Mouse (Mus musculus) spleen, postnatal 36 days (tissue): ENCODE results near the gene Apom.

Experiments used
- DNase-seq, 2 experiments: peaks; one replicate each; pipeline ENCODE4 v3.0.0; 2022; ENCODE audit warnings: low spot score in 2 of 2, mixed read lengths in 1 of 2

Gene Apom

DNA sequence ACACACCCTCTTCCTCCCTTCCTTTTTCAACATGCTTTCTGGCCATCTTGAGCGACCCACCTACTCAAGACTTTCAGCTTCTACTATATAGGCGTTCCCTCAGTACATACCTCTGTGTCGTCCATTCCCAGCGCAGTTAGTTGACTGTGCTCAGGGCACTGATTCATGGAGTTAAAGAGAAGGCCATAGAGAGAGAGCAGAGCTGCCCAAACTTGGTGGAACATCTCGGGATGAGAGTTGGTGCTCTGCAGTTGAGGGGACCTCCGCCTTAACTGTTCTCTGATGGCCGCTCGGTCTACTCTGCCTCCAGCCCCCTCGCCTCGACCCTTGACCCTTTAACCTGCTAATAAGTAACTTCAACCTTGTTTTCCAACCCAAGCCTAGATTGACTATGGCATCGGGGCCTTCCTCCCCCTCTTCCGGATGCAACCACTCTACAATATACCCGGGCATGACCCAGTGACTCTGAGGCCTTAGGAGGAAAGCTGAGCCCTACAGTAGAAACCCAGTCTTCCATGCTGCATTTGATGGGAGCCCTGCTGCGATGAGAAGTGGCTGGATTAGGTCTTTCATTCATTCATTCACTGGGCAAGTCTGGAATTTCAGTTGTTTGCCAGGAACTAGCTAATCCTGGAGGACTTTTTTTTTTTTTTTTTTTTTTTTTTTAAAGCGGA is at the start of gene Apom:
Gene Apom, minus strand, starts transcription at position 551 of the 674 bp plus-strand sequence.
- no peak for DNase-seq

DNA sequence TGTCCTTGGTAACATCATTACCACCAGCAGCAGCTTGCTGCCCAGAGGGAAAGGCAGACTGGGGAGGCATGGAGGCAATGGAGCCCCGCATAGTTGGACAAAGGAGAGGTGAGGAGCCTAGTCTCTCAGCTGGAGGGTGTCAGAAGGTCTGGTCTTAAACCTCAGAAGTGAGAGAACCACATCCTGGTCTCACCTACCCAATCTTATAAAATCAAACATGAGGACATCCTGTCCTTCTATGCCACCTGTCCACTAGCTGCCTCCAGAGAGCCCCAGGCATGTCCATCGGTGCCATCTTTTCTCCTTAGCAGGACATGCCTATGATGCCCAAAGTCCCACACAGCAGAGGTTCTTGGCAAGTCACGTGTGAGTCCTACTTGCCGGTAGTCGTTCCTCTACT is 48.2 kb upstream of the Apom start:
- no peak for DNase-seq

- DNase-seq, result peak; percentile 74 to 77
Observed at GRCm38 (mm10) chr17:35178528-35178927, 46.7 kb upstream of the Apom start.

DNA sequence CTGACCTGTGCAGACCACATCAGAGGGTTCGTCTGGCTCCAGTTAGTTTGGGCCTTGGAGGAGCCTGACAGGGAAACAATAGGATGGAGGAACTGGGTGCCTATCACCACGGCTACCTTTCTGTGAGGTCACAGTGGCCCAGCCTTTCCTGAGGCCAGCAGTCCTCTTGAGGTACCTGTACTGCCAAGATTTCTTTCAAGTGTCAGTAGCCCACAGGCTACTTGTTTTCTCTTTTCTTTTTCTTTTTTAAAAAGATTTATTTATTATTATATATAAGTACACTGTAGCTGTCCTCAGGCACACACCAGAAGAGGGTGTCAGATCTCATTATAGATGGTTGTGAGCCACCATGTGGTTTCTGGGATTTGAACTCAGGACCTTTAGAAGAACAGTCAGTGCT is 44.1 kb upstream of the Apom start, which contains the start of gene Aif1:
Gene Aif1, minus strand, starts transcription at position 101 of the 400 bp plus-strand sequence.
- DNase-seq, result no peak

GRCm38 (mm10) chr17:35175382-35175781 is 43.5 kb upstream of the Apom start:
- peak; percentile 62 to 68 for DNase-seq

DNA sequence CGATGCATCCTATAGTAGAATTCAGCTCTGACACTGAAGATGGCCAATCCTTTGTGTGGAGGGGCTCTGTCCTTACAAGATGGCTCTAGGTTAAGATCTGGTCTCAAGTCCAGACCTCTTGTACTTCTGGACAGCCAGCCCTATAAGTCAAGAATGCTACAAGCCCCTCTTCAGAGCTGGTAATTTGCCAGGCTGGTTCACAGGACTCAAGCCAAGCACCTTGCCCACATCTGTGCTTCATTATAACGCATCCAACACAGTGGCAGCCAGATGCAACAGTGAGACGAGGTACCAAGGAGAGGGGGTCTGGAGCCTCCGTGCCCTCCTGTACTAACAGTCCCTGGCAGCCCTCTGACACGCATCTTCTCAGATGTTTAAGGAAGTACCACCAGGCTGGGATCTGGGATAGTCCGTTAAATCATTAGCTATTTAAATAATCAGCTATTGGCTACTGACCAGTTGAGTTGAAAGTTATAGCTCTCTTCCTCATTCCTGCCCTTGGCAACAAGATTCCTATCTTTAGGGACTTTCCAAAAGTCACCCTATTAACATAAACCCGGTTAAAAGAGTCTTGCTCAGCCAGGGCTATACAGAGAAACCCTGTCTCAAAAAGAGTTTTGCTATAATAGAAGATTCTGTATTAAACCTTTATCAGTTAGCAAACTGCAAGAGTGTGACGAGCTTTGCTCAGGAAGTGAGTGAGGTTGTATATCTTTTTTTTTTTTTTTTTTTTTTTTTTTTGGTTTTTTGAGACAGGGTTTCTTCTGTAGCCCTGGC is 42.5 kb upstream of the Apom start:
- no peak for DNase-seq

DNA sequence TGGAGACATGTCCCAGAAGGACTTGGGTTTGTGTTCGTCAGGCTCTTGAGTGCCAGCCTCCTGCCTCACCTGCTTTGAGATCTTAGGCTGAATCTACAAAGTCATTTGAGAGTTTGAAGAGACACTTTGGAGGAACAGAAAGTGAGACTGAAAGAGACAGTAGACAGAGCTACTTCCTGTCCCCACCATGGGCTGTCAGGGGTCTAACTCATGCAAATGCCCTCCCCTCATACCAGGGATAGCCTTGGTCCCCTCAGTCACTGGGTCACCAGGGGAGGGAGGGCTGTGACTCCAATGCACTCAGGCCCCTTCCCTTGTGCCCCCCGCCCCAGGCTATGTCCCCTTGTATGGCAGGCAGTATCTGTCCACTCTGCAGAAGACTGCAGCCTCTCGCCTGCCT is 41.5 kb upstream of the Apom start:
- peak; percentile 70 to 75 for DNase-seq

DNA sequence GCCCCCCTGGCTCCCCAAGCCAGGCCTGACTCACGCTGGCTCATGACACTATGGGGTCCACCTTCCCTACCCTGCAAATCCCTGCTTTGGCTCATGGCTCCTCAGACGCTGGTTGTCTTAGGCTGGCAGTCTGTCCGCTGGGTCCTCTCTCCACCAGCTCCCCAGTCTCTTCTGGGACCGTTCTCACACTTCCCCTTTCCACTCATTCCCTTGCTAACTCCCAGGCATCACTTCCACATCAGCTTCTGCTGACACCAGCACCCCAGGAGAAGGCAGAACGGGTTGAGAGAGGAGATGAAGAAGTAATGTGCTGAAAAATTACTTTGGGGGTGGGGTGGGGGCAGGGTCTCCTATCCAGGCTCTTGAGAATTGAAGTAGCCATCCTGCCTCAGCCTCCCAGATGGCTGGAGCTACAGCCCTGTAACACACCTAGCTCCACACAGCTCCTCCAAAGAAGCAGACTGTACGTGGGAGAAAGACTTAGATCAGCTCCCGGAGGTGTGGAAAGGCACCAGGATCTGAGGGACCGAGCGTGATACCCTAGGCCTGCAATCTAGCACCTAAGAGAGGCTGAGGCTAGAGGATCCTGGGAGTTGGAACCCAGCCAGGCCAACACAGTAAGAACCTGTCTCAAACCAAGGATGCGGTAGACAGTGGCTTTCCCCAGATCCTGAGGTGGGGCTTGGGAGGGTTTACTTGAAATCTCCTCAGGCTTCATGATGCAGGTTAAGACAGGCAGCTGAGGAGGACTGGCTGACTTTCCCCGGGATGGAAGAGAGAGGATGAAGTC is 40.8 kb upstream of the Apom start:
- peak in 1 of 2 experiments; percentile 31 for DNase-seq

DNA sequence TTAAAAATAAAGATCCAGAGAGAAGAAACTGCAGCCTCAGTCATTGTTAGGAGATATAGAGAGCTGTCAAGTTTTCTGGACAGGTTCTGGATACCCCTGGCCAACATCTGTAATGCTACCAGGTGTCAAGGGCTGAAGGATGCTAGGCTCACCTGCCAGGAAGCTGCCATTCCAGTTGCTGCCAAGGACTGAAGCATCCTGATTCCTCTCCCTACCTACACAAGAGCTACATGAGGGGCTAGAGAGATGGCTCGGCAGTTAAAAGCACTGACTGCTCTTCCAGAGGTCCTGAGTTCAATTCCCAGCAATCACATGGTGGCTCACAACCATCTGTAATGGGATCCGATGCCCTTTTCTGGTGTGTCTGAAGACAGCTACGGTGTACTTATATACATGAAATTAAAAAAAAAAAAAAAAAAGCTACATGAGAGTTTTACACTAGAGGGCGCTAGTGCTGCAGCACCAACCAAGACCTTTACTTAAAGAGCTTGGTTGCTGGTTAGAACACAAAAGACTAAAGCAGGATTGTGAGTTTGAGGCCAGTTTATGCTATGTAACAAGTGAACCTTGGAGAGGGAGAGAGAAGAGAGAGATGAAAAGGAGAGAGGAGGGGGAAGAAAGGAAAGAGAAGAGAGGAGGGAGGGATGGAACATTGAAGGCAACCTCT is 36.8 kb upstream of the Apom start:
- DNase-seq, result peak in 1 of 2 experiments; percentile 58

- DNase-seq, result no peak
Observed at GRCm38 (mm10) chr17:35167794-35168193, 35.9 kb upstream of the Apom start.

DNA sequence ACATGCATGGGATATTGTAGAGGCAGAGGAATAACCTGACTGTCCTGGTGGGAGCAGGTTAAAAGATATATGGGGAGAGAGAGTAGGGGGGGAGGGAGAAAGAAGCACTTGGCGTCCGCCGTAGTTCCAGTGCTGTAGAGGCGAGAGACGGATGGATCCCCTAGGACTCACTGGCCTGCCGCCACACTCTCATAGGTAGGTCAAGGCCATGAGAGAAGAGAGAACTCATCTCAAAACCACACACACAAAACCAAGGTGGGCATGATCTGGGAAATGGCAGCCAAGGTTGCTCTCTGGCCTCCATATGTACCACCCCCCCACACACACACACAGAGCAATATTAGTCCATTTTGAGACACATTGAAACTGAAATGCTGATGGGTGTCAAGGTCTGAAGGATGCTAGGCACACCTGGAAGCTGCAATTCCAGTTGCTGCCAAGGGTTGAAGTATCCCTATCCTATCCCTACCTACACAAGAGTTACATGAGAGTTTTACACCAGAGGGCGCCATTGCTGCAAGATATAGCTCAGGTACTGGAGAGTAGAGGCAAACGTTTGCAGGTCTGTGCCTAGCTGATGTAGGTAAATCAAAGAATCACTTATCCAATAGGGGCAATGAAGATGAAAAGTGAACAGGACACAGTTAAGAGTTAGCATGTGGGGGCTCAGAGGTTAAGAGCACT is 34.6 kb upstream of the Apom start:
- peak; percentile 71 to 85 for DNase-seq

DNA sequence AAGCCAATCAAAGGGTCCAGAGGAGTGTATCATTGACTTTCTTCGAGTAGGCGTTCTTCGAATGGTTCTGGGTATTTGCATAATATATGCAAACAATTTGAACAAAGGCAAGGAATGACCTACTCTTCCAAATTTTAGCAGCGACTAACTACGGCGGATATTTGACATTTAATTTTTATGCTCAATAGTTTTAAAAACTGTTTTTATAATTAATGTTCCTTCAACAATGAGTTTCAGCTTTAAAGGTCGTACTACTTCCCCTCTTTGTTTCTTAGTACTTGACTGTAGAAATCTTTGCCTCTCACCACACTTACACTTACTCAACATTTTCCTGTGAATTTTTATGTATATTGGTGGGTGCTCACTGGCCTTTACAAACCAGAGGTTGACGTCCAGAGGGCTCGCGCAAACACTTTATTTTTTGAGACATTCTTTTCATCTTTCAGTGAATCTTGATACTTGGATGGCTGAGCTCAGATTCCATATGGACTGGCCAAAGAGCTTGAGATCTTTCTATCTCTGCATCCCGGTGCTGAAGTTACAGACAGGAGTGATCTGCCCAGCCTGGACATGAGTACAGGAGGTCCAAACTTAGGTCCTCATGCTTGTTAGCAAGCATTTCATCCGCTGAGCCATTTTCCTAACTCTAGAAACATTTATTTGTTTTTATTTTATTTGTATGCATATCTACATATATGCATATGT is 33.8 kb upstream of the Apom start:
- no peak for DNase-seq

DNA sequence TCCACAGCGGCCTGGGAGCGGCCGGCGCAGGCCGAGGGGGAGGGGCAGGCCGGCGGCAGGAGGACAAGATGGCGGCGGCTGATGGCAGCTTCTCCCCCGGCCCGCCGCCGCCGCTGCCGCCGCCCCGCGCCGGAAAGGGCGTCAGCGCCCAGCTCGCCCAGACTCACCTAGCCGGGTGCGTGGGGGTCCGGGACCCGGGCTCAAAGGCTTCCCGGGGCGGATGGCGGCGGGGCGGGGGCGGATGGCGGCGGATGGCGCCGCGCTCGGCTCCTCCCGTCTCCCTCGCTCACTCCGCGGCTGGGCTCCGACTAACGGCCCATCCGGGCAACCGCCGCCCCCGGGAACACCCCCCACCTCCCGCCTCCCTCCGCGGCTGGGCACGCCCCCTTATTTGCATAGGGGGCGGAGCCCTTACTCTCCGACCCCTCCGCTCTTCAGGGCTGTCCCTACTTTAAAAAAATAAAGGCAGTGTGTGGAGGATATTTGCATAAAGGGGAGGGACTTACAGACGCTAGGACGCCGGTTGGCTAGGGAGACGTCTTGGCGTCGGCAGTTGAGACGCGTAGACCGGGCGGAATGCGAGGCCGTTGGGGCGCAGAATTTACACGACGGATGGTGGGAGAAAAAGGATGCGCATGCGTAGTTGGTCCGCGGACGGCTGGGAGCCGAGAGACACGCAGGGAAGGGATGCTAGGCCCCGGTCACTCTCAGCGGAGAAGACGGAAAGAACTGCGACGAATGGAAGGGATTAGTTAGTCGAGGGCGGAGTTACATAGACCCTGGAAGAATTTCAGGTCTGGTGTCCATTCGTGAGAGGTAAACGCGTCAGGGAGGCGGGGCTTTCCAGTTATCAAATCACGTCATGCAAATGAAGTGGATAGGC is 33.0 kb upstream of the Apom start, which contains the start of gene Prrc2a:
Gene Prrc2a, minus strand, starts transcription at position 330 of the 883 bp plus-strand sequence.
- DNase-seq, result peak; percentile 98

GRCm38 (mm10) chr17:35164218-35164567 is 32.3 kb upstream of the Apom start:
- DNase-seq, result no peak

DNA sequence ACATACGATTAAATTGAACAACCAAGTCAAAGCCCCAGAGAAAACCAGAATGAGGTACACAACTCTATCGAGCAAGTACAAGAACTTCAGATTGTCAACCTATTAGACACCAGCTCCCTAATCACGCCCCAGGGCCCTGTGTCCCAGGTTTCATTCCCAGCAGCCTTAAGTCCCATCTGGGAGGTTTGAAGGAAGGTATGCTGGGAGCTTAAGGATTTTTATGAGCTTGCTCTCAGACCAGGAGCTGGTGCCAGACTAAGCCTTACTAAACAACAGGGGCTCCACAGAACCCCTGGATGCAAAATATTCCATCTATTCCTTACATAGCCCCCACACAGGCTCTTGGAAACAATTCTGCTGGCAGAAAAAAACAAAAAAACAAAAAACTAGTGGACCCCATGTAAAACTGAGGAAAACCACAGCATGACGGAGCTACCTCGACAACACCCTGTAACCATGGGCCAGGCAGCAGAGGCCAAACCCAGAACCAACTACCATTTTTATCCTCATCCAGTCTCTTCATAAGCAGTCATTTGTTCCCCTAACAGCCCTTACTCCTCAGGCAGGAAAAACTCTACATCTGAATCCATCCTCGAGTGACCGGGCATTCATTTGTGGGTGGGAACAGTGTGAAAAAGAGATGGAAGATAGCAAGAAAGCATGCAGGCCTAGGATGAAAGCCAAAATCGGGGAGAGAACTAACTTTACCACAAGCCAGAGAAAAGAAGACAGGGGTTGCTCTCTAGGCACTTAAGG is 31.7 kb upstream of the Apom start:
- no peak for DNase-seq

- no peak for DNase-seq
Observed at GRCm38 (mm10) chr17:35162730-35163129, 30.9 kb upstream of the Apom start.

GRCm38 (mm10) chr17:35162121-35162520 is 30.3 kb upstream of the Apom start:
- no peak for DNase-seq

- no peak for DNase-seq
Observed at GRCm38 (mm10) chr17:35161421-35161820, 29.6 kb upstream of the Apom start.

DNA sequence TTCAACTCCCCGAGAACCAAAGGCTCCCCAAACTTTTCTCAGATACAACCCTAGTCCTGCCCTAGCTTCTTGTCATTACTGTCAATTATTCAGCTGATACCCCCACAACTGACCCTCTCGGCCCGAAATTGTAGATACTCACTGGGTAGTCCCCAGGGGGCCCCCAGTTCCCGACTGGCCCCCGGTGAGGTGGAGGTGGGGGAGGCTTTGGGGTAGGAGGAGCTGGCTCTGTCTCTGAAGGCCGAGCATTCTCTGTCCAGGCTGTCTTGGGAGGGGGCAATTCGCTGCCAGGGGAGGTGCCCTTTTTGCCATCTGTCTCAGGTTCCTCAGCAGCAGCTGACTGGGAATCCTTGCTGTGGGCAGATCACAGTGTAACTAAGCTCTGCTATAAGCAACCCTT is 27.8 kb upstream of the Apom start:
- DNase-seq, result no peak
